Mouse (Mus musculus): ENCODE measurements around the gene Gpr161.

GRCm38 (mm10) chr1:165282967-165283345 lies 12.6 kb upstream of the Gpr161 start:
- TF ChIP-seq CTCF (IDR thresholded peaks at IDR 0.05; ENCODE audit: low read depth) (no peak), EP300 (optimal IDR thresholded peaks at IDR 0.05) (no peak)
